Mouse (Mus musculus) lung, adult 2 months (tissue): Measurements from ENCODE around the gene Itprip.

ENCODE experiments used
- CTCF ChIP-seq: fragments of 200-500 bp; IDR thresholded peaks from 2 replicates; pipeline ENCODE4 v1.5.1; 2011; ENCODE audit warnings: mild to moderate bottlenecking, low read length, control low read depth; ENCODE audit not compliant: insufficient read depth
- POLR2A ChIP-seq: fragments of 200-500 bp; IDR thresholded peaks from 2 replicates; pipeline ENCODE4 v1.6.1; 2011; ENCODE audit warnings: low read depth, mild to moderate bottlenecking, control low read depth, low read length, borderline replicate concordance; ENCODE audit errors: extremely low read depth

- TF ChIP-seq POLR2A (no peak), CTCF (no peak)
Measured at GRCm38 (mm10) chr19:47918455-47919101, 521 bp downstream of the Itprip start.
